Mouse (Mus musculus) frontal cortex, postnatal 25 days (tissue): ENCODE measurements at regions not wholly inside any gene's neighbourhood (a gene's known extent, or its start where the extent isn't known, plus 50 kb on each side); places are given as distances from the start of the nearest gene placed in this dataset.
A peak's percentile ranks its signal among the peaks of the same experiment; 100 is the strongest.

Experiments
- DNase-seq, 2 experiments: peaks; one replicate each; pipeline ENCODE4 v3.0.0; 2022; ENCODE audit warnings: low spot score in 2 of 2

GRCm38 (mm10) chr11:12757677-12758076 is 292.9 kb upstream of the Cobl start:
- DNase-seq, result no peak

GRCm38 (mm10) chr11:12750016-12750415 is 285.3 kb upstream of the Cobl start:
- no peak for DNase-seq

GRCm38 (mm10) chr11:12749245-12749644 is 284.5 kb upstream of the Cobl start:
- peak in 1 of 2 experiments; percentile 11 for DNase-seq

- DNase-seq, result peak in 1 of 2 experiments; percentile 11
Measured at GRCm38 (mm10) chr11:12742159-12742523, 277.4 kb upstream of the Cobl start.

GRCm38 (mm10) chr11:12741418-12742158 is 276.8 kb upstream of the Cobl start:
- DNase-seq, result no peak

- no peak for DNase-seq
Measured at GRCm38 (mm10) chr11:12734274-12734673, 269.5 kb upstream of the Cobl start.

- no peak for DNase-seq
Measured at GRCm38 (mm10) chr11:12727293-12727692, 262.5 kb upstream of the Cobl start.

GRCm38 (mm10) chr11:12726492-12726891 is 261.7 kb upstream of the Cobl start:
- DNase-seq, result no peak

- no peak for DNase-seq
Measured at GRCm38 (mm10) chr11:12722320-12722719, 257.6 kb upstream of the Cobl start.

GRCm38 (mm10) chr11:12720169-12720568 is 255.4 kb upstream of the Cobl start:
- no peak for DNase-seq

GRCm38 (mm10) chr11:12696321-12696720 is 231.6 kb upstream of the Cobl start:
- DNase-seq, result no peak

GRCm38 (mm10) chr11:12692836-12693235 is 228.1 kb upstream of the Cobl start:
- no peak for DNase-seq

- no peak for DNase-seq
Measured at GRCm38 (mm10) chr11:12686717-12687116, 222.0 kb upstream of the Cobl start.

- DNase-seq, result no peak
Measured at GRCm38 (mm10) chr11:12661824-12662443, 197.2 kb upstream of the Cobl start.

GRCm38 (mm10) chr11:12658847-12659246 is 194.1 kb upstream of the Cobl start:
- no peak for DNase-seq

- no peak for DNase-seq
Measured at GRCm38 (mm10) chr11:12656450-12656849, 191.7 kb upstream of the Cobl start.
